Mouse (Mus musculus) thymus, postnatal 14 days (tissue): ENCODE measurements around the gene Btbd11.

ENCODE experiments used
- DNase-seq: peaks from one replicate; pipeline ENCODE4 v3.0.0; 2021

Btbd11 gene

DNA sequence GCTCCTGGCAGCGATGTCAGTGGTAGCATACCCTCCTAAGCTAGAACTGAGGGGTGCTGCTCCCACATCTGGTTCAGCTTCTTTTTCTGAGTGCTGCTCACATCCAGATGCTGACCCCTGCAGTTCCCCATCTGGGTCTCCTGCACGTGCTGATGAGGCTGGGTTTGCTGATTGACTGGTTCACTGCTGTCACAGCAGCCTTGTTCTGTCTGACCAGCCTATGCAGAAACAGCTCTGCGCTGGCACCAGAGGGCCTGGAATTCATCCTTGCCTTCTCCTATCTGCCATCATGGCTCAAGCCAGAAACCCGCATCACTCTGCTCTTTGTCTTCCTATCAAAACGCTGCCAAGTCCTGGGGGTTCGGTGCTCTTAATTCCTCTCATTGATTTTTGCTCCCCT, 95.9 kb downstream of the Btbd11 start:
- DNase-seq: no peak

DNA sequence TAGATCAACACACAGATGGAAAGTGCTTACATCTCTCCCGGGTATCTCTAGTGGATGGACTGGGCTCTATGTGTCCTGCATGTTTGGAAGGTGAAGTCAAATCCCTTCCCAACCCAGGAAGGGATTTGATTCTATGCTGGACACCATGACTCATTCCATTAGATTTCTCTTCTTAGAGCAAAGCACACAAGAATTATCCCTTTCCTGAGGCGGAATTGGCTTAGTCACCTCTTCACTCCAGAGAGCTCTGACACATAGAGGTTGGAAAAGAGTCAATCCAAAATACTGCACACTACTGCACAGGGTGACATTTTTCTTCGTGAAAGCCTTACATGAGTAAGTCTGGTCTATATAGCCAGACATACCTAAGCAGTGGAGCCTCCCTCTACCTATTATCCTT, 99.8 kb downstream of the Btbd11 start:
- no peak for DNase-seq

DNA sequence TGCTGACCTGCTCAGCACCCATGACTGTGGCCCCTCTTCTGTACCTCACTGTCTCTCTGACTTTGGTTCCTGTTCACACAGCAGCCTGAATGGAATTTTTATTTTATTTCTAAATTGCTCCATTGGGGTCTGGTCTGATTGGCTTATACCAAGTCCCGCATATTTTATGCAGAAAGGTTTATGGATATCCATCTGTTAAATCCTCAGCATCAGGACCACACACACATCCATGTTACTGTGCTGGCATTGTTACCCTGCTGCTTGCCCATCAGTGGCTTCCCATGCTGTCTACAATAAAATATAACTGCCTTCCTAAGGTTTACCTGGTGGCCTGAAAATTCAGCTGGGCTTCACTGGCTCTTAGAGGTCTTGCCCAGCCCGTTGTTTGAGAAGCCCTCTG, 106.0 kb downstream of the Btbd11 start:
- DNase-seq: no peak

DNA sequence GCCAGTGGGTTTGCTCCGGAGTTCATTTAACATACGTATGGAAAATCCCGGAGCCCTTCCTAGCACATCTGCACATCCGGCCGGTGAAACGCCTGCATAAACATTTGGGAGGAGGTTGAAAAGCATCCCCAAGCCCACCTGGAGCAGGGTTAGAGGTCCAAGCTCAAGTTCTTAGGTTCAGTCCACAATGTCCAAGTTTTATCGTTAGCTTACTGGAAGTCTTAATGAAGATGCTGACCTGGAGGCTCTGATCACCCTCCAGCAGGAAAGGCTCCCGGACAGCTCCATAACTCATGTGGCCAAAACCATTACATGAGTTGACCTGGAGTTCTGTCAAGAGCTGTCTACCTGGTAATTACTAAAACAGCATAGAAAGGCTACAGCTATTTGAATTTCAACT, 109.7 kb downstream of the Btbd11 start:
- DNase-seq: no peak

DNA sequence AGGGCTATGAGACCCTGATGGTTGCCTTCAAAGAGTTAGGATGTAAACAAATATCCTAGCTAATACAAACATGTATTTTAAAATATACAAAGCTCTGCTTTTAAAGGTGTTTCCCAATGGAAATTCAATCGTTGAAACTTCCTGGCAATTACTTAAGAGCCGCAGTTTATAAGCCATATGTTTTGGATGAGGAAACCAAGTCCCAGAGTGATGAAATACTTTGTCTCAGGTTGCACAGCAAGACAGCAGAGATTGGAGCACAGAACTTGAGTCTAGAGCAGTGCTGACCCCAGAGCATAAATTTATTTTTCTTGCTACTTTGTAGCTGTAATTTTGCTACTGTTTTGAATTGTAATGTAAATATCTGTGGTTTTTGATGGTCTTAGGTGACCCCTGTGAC, 110.4 kb downstream of the Btbd11 start:
- DNase-seq: no peak

DNA sequence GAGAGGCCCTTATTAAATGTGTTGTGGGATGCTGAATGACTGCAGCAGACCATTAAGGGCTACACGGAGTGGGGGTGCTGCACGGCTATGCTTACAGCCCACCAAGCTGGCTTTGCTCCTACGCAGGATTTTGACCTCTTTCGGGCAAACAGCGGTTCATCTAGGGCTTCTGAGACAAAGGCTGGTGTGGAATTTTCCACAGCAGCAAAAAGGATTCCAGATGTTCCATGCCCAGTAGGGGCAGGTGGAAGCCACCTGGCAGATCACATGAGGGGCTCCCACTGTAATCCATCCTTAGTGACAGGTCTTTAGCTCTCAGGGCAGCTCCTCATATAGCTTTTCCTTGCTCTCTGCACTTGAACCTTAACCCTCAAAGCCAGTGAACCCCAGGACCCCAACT, 111.3 kb downstream of the Btbd11 start:
- no peak for DNase-seq

DNA sequence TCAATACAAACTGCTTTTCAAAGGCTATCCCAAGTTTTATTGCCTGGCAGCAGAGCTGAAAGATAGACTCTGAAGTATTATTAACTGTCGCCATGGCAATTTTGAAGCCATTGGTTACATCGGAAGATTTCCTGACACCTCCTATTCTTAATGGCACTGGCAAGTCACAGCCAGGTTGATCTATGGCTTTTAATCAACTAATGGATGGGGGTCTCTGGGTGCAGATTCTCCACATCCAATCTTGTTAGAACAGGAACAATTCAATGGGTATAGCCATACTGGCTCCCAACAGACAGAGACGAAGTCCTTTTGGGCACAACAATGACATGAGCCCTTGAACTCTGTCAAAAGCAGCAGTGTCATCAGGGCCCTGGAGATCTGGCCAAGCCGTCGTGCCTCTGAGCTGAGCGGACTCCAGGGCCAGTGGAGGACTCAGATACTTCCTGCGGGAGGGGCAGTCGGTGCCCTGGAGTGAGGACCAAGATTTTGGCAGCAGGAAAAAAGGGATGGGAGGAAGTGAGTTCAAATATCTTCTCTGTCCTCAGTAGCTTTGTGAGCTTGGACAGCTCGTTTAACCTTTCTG, 114.0 kb downstream of the Btbd11 start:
- DNase-seq: no peak

DNA sequence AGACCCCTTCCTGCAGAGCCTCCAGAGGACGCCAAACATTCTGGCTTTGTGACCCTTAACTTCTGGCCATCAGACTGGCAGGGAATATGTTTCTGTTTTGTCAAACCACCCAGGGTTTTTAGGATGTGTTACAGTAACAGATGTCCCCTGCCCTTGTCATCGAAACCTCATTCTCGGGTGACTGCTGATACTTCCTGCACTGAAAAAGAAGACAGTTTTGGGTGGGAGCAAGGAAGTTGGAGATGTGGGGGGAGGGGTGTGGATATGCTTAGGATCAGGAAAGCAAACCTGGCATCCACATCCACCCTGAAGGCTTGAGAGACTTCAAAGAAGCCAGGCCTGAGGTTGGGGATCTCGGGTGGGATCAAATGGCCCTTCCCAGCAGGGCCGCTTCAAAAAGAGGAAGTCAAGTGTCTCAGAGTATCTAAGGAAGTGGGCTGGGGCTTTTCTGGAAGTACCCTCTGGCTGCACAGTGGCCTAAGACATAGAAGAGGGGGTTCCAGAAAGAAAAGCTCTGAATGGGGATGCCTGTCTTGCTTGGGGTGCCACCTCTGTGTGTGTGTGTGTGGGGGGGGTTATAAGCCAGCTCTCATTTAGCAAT, 115.5 kb downstream of the Btbd11 start:
- DNase-seq: no peak

DNA sequence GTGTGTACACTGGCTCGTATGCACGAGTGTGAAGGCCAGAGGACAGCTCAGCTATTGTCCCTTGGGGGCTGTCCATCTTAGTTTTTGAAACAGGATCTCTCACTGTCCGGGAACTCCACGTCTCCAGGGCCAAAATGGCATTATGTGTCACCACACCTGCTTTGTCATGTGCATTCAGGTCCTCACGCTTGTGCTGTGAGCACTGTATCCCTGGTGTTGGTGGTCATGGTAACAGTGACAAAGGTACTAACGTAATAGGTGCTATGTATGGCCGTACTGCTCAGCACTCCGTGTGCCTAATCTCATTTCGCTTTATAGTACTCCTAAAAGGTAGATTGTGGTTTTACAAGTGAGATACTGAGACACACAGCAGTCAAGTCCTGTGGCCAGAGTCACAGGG, 116.0 kb downstream of the Btbd11 start:
- no peak for DNase-seq

DNA sequence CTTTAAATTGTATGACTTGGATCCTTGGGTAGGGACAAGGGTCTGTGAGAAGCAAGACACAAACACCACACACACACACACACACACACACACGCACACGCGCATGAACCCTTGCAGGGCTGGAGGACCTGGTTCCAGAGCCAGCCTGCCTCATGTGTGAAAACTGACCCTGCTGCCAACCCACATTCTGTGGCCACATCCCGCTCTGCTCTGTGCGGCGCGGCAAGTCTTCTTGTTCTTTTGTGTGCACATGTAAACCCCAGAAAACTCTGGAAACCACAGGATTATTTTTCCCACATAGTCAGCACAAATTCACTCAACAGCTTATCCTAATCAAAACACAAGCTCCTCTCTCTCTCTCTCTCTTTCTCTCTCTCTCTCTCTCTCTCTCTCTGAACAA, 116.8 kb downstream of the Btbd11 start:
- no peak for DNase-seq

DNA sequence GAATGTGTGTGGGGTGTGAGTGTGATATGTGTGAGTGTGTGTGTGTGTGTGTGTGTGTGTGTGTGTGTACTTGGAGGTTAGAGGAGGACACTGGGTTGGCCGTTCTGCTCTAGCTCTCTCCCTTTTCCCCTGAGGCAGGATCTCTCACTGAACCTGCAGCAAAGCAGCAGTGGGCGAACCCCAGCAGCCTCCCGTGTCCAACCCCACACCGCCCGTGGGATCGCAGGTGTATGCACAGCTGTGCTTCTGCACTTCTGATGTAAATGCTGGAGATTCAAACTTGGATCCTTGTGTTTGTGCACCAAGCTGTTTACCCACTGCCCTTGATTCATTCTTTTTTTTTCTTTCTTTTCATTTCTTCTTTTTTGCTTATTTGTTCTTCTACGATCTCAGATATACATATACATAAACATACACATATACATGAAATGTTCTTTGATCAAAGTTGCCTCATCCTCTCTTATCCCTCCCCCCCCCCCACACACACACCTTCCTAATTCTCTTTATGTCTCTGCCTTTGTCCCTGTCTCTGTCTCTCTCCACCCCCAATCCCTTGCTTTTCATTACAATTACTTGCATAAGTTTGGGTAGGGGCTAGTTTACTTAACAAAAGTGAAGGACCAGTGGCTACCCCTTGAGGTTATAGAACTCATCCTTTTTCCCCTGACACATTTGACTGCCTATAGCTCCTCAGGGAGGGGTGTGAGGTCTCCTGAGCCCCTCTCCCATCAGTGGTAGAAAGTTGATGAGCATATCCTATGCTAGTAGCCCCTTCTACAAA, 120.8 kb downstream of the Btbd11 start:
- DNase-seq: peak; percentile 9

DNA sequence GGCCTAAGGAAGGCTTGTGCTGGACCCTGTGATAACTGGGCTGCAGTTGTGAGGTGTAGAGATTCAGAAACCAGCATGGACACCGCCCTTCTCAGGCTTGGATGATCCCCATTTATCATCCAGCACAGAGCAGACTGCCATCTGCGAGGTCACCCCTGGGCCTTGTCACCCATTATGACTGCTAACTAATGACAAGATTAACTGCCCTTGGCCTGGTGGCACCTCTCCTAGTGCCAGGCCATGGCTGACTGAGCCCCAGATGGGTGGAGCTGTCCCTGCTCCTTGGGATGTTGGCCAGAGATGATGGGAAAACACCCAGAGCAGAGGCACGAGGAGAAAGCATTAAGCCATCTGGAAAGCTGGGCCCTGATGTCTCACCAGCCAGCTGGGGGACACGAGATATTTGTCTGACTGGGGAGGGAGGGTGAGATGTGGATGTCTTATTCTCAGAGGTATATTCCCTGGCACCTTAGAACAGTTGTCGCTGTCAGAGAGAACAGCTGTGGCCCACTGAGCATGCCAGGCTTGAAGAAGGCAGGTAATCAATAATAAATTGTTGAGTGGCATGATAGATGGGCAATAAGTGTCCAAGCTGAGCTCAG, 121.7 kb downstream of the Btbd11 start:
- DNase-seq: no peak

DNA sequence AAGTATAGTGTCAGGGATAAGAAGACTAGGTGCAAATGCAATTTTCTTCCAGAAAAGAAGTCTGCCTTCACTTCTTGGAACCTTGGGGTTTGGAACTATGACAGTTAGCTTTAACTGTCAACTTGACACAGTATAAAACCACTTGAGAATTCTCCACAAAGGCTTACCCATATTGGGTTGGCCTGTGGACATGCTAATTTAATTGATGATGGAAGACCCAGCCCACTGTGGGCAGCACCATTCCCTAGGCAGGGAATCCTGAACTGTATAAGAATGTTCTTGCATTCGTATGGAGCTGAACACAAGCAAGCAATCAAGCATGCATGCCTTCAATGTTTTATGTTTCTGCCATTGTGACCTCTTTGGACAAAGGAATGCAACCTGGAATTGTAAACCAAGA, 122.4 kb downstream of the Btbd11 start:
- DNase-seq: no peak

DNA sequence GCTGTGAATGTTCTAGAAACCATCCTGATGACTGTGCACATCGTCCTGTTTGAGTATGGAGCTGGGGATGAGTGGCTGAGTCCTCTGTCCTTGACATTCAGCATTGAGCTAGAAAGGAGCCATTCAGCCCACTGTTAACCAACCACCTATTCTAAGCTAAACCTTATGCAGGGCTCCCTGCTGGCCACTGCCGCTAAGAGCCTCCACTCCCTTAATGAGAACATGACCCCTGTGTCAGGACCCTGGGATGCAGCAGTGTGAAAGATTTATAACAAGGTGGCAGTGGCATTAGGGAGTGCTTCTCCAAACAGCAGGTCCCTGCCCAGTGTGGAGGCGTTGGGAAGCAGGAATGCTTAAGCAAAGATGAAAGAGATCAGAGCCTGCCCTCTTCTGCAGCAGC, 123.7 kb downstream of the Btbd11 start:
- DNase-seq: no peak

DNA sequence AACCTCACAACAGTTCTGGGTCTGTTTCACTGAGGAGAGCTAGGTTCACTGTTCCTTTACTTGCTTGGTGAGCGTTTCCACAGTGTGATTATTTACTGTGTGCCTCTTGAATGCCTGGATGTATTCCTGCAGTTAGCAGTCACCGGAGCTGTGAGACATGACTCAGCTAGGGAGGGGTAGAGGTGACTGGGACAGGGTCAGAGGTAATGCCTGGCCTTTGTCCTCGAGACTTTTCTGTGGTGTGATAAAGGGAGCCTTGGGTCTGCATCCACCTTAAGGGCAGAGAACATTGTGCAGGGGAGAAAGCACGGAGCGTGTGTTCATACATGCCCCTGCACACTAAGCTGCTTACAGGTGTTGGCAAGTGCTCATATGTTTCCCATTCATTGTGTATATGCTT, 126.2 kb downstream of the Btbd11 start:
- no peak for DNase-seq

DNA sequence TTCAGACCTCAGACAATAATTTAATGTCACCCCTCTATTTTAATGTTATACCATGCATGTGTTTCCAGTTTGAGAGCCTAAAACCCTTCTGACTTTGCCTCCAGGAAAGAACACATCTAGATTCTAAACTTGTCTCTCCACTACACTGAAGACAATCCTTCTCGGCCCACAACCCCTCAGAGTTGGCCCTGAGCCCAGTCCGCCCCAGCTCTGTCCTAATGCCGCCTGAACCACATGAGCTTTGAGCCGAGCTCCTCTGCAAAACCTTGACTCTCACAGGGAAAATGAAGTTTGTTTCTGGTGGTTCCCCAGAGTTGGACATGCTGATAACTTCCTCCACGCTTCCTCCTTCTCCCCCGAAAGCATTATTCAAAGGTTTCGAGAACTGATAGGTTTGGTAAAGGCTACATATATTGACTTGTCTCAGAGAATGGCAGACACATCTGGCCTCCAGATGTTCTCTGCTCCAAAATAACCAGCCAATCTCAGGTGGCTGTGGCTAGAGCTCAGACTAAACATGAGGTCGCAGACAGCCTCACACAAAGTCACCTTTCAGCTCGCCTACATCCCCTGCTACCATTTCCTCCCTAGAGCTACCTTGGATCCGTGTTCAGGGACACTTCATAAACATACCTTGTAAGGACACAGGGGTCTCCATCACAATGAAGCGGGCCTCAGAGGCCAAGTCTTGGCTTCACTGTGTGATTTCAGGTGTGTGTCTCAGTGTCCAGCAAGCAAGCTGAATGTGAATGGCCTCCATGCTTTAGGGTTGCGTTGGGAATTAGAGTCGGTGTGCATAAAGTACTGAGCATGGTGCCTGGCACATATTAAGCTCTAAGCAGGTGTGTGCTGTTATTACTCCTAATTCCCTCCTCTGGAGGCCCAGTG, 130.9 kb downstream of the Btbd11 start:
- DNase-seq: no peak

DNA sequence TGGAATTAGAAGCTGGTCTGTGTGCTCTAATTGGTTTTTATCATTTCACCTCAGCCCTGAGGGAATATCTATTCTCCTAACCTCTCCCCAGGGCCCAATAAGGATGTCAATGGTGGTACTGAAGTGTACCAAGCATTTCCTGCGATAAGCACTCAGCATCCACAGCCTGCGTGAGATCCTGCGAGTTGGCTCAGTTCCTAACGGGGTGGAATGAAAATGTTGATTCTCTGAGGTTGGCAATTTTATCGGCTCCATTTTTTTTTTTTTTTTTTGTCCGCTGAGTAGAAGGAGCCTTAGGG, 131.4 kb downstream of the Btbd11 start:
- no peak for DNase-seq

DNA sequence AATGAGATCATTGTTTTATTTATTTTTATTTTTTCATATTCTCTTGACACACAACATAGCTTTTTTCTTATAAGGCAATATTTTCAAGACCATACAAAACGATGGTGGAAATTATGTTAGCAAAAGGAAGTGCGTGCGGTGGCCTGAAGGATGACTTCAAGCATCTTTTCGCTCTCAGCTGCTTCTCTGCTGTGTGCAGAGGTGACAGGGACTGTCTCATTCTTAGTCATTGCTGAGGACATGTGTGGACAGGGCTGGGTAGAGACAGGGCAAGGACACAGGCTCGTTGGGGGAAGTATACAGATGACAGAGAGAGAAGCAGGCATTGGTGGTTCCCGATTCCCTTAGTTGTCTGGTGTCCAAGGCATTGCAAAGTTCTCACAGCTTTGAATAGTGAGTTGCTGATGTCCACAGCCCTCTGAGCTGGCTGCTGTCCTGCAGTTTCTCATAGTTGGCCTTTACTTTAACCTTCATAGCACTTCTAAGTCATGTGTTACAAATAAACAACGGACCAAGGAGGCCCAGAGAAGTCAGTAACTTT, 135.7 kb downstream of the Btbd11 start:
- DNase-seq: no peak

DNA sequence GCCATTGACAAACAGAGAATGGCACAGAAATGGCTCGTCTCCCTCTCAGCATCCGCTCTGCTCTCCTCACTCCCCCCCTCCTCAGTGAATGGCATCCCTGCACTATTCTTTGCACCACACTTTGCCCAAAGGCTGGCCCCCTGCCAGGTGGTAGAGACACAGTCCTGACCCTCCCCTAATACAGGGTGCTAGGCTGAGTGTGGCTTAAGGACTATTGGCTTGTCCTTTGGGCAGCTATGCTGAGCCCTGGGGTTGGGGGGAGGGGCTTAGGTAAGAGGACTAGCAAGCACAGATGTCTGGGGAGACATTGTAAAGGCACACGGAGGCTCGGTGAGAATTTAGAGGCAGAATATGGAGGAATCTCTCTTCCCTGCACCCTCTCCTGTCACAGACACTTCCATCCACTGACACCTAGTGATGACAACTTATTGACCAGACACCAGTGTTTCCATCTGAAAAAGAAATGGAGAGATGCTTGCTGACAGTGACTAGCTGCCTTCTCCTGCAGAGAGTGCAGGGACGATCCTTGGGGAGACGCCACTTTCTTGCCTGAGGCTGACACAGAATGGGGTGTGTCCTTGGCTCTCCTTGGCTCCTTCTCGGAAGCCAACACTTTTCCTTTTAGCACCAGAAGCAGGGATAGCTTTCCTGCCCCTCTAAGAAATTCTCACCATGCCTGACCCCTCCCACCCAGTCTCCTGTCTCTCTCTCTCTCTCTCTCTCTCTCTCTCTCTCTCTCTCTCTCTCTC, 138.8 kb downstream of the Btbd11 start:
- no peak for DNase-seq

DNA sequence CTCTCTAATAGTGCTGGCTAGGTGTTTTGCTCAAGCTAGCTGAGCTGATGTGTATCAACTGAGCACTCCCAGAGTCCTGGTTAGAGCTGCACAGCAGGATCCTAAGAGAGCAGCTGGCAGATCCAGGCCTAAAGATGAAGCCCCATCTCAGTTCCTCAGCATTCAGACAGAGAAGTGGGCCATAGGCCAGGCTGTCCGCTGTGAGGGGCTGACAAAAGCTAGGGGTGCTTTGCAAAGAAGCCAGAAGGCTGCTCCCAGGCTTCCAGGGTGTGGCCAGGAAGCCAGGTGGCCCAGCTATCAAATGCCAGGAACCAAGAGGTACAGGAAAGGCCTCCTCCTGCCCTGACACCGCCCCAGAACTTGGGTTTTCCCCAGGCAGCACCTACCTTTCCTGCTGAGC, 140.0 kb downstream of the Btbd11 start:
- no peak for DNase-seq

DNA sequence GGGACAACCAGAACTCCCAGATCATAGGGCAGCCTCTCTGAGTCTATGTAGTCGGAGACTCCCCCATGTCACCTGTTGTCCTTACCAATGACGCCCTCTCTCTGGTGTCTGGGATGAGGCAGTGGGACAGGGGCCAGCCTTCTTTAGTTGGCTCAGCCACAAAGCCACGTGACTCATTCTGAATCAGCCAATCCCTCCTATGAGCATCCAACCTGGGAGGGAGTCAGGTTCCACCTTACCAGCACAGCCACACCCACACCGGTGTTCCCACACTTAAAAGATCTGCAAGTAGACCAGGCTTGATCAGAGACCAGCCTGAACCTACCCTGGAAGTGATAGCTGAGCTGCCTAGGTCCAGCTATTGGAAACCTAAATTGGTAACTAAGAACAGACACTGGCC, 141.1 kb downstream of the Btbd11 start:
- no peak for DNase-seq

DNA sequence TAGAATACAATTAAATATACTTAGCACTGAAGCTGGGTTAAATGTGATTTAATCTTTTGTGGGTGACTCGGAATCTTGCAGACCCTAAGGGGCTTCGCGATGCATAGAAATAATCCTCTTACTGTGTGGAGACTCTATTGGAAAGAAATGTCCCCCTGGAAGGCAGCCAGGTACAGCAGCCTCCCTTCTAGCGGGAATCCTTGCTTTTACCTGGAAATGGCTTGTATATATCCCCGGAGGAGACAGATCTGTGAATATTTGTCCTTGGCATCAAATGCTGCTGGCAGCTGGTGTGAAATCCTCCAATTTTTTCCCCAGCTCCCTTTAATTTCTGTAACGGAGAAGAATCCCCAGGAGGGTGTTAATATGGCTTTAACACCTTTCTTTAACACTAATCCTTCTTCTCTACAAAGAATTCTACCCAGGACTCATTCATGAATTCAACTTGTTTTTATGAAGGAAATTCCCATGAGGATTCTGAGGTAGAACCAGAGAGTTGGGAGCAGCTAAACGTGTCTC, 146.6 kb downstream of the Btbd11 start:
- DNase-seq: no peak
